Mouse (Mus musculus): Measurements from ENCODE around the gene Elavl3.
"Not testable (repeated sequence)": the region's sequence is repeated elsewhere in the genome, so short reads cannot be mapped to it uniquely, and the experiment has no call there.

Gene Elavl3

DNA sequence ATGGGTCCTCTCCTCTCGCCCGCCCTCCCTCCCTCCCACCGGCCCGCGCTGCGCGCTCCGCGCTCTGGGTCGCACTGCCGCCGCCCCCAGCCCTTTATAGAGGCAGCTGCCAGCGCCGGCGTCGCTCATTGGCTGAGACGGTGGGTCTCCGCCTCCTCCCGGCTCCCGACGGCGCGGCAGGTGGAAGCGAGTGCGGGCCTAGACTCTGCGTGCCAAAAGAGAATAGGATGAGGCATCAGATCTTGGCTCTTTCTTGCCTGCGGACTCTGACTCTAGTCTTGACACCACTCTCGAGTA lies at the start of gene Elavl3:
TSS of gene Elavl3 (minus strand) at position 66 of the 297 bp plus-strand sequence.
- DNase-seq = no peak

GRCm38 (mm10) chr9:22099922-22100321 lies 48.1 kb upstream of the Elavl3 start:
- DNase-seq = no peak

- no peak for DNase-seq
Measured at GRCm38 (mm10) chr9:22098993-22099696, 47.3 kb upstream of the Elavl3 start, which contains the start of gene Cnn1. TSS of gene Cnn1 (plus strand) at chr9:22099216.

DNA sequence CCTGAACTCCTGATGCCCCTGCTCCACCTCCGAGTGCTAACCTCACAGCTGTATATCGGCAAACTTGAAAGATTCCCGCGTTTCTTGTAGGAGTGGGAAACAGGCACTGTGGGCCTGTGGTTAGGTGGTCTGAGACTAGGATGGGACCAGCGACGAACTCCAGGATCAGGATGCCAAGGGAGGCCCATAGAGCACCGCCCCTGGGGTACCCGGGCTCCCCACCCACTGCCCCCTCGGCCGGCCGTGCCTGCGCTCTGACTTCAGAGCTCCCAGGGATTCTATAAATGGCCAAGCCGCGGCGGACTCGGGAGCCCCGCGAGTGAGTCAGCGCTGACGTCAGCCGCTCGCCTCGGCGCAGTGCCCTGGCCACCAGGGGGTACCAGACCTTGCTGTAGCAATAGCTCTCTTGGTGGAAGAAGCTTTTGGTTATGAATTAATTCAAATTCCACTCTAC lies 44.1 kb upstream of the Elavl3 start:
- DNase-seq = peak; percentile 83

GRCm38 (mm10) chr9:22092746-22093145 lies 40.9 kb upstream of the Elavl3 start:
- DNase-seq = no peak

DNA sequence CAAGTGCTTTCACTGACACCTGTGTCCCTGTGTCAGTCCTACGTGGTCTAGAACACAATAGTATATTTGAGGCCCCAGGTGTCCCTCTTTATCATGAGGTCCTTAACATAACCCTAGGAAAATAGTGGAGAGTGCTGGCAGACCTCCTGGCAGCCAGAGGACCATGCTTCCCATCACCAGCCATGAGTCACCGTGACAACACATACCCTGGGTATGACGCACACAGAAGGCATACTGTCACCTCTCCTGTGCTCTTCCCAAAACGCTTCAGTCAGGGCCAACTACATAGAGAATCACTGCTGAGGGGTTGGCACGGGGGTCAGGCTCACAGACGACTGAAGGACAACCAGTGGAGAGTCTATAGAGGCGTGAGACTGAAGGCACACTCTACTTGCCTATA lies 38.2 kb upstream of the Elavl3 start:
- DNase-seq = no peak

DNA sequence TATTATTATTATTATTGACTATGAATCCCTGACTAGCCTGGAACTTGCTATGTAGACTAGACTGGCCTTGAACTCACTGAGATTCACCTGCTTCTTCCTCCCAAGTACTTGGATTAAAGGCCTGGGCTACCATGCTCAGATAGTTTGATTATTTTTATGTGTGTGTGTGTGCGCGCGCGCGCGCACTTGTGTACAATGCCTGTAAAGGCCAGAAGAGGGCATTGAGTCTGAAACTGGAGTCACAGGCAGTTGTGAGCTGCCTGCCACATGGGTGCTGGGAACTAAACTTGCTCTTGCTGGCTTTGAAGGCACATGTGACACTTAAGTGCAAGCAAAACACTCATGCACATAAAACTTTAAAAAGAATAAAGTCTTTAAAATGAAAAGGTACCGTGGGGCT lies 37.5 kb upstream of the Elavl3 start:
- no peak for DNase-seq

DNA sequence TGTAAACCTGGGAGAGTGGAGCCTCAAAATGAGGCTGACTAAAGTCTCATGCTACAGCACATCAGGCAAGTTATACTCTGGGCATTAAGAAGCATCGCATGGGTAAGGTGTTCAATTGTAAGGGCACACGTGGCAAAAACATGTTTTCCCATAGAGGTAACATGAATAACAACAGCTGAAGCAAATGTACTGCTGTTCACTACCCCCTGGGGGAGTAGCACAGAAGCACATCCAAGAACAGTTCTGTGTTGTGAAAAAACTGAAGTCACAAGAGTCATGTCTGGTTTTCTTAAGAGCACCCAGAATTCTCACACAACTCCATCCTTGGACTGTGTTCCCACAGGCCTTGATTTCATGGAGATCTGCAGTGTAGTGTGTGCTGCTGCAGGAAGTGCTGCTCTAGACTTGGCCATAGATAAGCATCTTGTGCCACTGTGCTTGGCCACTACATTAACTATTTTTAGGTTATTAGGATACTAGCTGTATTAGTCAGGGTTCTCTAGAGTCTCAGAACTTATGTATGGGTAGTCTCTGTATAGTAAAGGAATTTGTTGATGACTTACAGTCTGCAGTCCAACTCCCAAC lies 35.3 kb upstream of the Elavl3 start:
- no peak for DNase-seq

DNA sequence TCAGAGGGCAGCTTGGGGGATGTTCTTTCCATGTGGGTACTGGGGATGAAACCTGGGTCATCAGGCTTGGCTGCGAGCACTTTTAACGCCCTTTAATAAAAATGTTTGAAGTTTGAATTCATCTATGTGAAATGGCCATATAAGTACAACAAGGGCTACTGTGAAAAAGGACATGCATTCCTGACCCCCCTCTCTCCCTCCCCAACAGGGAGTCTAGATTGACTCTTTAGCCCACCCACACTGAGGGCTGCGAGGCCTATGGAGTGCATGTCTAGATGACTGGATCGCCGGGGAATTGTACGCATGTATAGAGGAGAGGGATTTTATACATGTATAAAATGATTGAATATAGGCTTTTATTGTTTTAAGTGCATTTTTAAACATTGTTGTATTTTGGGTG lies 34.2 kb upstream of the Elavl3 start:
- no peak for DNase-seq

- peak; percentile 98 for DNase-seq
Measured at GRCm38 (mm10) chr9:22085022-22085834, 33.4 kb upstream of the Elavl3 start, which contains the start of gene Ecsit. TSS of gene Ecsit (minus strand) at chr9:22085438.

- DNase-seq = no peak
Measured at GRCm38 (mm10) chr9:22084667-22085021, 32.8 kb upstream of the Elavl3 start.

DNA sequence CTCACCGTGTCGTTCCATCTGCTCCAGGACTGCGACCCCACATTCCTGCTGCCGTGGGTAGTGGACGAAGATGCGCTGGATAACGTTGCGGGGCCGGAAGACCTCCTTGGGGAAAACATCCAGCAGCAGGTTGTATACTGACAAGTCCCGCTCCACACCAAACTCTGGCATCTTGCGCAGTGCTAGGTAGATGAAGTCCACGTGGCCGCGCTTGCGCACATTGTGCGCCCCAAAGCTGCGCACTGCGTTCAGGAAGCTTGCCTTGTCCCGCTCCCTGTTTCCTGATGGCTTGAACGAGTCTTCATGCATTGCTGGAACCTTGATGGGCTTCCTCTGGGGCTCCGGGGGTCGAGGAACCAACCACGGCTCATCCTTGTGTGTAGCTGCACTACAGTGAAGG lies 24.4 kb upstream of the Elavl3 start:
- no peak for DNase-seq

- not testable (repeated sequence) for DNase-seq
Measured at GRCm38 (mm10) chr9:22075778-22076177, 24.0 kb upstream of the Elavl3 start.

- no peak for DNase-seq
Measured at GRCm38 (mm10) chr9:22072276-22072675, 20.5 kb upstream of the Elavl3 start.

DNA sequence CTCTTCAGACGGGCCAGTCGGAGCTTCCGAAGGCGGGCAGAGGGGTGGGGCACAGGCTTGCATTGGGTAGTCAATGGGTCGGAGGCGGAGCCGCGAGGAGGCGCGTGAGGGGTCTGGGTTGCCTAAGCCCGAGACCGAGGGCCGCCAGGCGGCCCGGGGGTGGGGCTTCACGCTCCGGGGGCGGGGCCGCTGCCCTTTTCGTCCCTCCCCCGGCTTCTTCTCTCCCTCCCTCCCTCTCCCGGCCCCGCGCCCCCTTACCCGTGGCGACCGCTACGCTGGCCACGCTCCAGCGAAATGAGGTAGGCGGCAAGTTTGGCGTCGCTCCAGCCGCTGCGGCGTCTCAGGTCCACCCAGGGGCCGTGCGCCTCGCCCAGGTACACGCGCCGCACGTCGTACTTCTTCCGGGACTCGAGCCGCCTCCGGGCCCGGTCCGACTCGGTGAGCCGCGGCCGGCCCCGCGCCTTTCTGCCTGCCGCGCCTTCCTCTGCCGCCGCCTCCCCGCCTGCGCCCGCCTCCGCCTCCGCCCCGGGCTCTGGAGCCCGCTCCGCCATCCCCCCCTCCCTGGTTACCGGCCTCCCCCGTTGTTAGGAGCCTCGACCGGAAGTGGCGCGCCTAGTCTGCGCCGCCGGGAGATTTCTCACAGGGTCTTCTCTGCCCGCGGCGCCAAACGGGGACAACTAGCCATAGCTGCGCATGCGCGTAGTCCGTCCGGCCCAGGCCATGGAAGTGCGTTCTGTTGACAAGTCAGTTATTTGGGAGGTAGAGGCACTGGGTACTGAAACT lies 19.2 kb upstream of the Elavl3 start, which contains the start of the genes Gm49318 and Zfp653:
TSS of gene Gm49318 (minus strand) at position 469 of the 783 bp plus-strand sequence.
TSS of gene Zfp653 (minus strand) at position 586 of the 783 bp plus-strand sequence.
- DNase-seq = peak; percentile 98

DNA sequence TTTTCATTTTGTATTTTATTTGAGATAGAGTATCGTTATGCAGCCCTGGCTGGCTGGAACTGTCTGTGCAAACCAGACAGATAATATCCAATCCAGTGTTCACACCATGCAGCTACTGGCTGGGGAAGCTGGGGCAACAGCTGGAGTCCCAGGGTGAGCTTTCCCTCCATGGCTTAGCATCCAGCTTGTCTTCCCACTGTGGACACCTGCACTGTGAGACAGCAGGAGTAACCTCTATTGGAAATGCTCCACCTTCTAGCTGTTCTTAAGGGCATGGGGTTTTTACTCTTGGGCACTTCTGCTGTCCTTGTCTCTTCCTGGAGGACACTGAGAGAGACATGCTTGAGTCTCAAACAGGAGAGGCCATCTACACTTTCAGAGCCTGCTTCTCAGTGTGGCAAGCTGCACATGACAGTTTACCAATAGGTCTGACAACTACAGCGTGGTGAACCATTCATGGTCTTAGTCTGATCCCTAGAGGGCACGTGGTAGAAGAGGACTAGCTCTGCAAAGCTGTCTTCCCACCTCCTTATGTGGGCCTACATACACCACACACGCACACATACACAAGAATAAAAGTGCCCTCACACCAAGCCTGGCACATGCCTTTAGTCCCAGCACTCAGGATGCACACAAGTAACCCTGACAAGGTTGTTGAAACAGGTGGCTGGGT lies 18.2 kb upstream of the Elavl3 start:
- DNase-seq = no peak

DNA sequence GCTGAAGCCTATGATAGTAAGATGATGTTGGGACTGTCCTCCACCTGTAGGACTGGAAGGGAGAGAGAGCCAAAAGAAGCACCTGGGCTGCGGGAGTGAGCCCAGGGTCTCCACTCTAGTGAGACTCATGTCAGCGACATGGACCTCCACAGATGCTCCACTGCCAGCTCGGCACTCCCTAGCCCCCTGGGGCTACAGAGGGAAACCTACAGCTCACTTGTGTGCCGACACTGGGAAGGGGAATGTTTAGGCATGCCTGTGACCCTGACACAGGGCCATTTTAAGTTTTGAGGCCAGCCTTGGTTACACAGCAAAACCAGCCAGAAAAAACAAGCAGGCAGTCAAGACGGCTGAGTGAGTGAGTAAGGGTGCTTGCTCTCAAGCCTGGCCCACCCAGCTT lies 15.4 kb upstream of the Elavl3 start:
- DNase-seq = no peak

DNA sequence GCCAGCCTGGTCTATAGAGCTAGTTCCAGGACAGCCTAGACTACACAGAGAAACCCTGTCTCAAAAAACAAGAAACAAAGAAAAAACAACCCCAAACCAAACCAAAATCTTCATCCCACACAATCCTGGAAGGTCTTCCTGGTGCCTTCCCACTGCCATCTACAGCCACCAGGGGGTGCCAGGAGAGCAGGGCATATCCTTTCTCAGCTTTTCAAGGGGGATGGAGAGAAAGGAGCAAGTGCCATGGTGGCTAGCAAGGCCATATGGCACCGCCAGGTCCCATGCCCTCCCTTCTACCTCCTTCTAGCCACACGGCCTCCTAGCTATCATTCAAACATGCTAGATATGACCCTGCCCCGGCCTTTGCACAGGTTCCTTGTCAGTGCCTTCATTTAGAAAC lies 14.6 kb upstream of the Elavl3 start:
- DNase-seq = peak; percentile 68

DNA sequence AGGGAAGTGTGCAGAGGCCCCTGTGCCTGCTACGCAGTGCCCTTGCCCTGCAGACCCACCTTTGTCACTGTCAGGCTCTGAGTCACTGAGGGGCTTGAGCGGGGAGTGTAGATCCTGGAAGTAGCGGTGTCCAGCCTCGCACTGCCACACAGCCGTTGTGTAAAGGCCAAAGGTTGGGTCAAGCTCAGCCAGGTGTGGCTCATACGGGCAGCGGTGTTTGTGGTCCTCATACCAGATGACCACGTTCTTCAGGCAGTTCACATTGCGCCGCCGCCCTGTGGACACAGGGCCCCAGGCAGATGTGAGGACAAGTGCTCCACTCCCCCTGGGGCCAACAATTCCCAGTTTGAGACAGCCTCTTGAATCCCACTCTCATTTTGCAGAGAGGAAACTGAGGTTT lies 13.8 kb upstream of the Elavl3 start:
- no peak for DNase-seq

- no peak for DNase-seq
Measured at GRCm38 (mm10) chr9:22064341-22064740, 12.5 kb upstream of the Elavl3 start.

DNA sequence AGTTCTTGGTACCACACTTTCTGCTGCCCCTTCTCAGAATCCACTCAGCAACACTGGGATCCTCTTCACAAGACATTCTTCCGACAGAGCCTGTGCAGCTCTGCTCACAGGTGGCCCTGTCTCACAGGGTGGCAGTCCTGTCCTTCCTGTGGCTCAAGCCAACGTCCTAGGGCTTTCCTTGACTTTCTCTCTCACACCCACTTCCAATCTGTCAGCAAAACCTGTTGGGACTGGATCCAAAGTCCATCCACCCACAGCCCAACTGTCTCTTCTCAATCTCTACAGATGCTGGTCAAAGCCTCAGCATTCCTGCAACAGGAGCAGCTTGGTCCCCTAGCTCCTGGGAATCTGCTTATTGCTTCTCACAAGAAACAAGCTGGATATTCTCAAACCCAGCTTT lies 9.5 kb upstream of the Elavl3 start:
- no peak for DNase-seq

GRCm38 (mm10) chr9:22058011-22058424 lies 6.2 kb upstream of the Elavl3 start:
- DNase-seq = no peak

All from kidney, adult 9 months (tissue).